ENCODE assay signal across 8 mouse cellular contexts in genomic region chr3:104219531-104220294, GRCm38 (mm10). TPM values are rescaled to one million over a fixed set of nuclear protein-coding genes. Genes with fewer than 3 reads are reported as not detected.
DNase-seq lines count a peak whose midpoint lies in the region; ATAC-seq and TF ChIP-seq lines count a peak whose summit lies in the region.

No protein-coding gene starts in this region.

- H3K27ac ChIP-seq in brown adipose tissue, adult 24 weeks (replicated peaks; ENCODE audit: low read depth, low read length), result peak overlapping the region; percentile 75
- H3K27ac ChIP-seq in forebrain, postnatal 0 days (ENCODE audit: low read depth, low read length), result peak overlapping the region; percentile 96
- peak overlapping the region; percentile 97 for H3K27ac ChIP-seq in lung, embryonic 14.5 days (ENCODE audit: low read depth)

- no peaks in the 10 kb centered on the region for H3K9me3 ChIP-seq in forebrain, postnatal 0 days (ENCODE audit: low read length)
- H3K9me3 ChIP-seq in lung, embryonic 14.5 days (ENCODE audit: low read depth, low read length), result no peaks in the 10 kb centered on the region

- ATAC-seq in CD4-positive, CD25-positive, alpha-beta regulatory T cell, adult 4 months, result peak; percentile 24
- no peak; the same call in 1 of the 2 replicates for ATAC-seq in forebrain, postnatal 0 days
- ATAC-seq in lung, embryonic 14.5 days (ENCODE audit: insufficient read depth), result no peak; the same call in none of the 2 replicates

- peak overlapping the region; percentile 92 for H3K4me3 ChIP-seq in brown adipose tissue, adult 24 weeks (ENCODE audit: insufficient read depth, low read depth, low read length)
- peak overlapping the region; percentile 96 for H3K4me3 ChIP-seq in forebrain, postnatal 0 days (ENCODE audit: low read depth, low read length)
- H3K4me3 ChIP-seq in lung, embryonic 14.5 days (ENCODE audit: low read depth, low read length), result peak overlapping the region; percentile 78

- H3K4me1 ChIP-seq in brown adipose tissue, adult 24 weeks (ENCODE audit: control insufficient read depth, insufficient read depth, insufficient read length, low read length), result peaks cover 3% of the 10 kb centered on the region; the same call in 1 of the 2 replicates
- H3K4me1 ChIP-seq in forebrain, postnatal 0 days (ENCODE audit: insufficient read depth), result peaks cover 5% of the 10 kb centered on the region; the same call in 1 of the 2 replicates
- H3K4me1 ChIP-seq in lung, embryonic 14.5 days (ENCODE audit: insufficient read depth), result no peaks in the 10 kb centered on the region

- no peaks in the 10 kb centered on the region for H3K27me3 ChIP-seq in forebrain, postnatal 0 days (ENCODE audit: insufficient read depth, low read length)
- H3K27me3 ChIP-seq in lung, embryonic 14.5 days (ENCODE audit: insufficient read depth, low read length), result no peaks in the 10 kb centered on the region

- H3K9ac ChIP-seq in forebrain, postnatal 0 days, result peak overlapping the region; percentile 77
- H3K9ac ChIP-seq in lung, embryonic 14.5 days, result peak overlapping the region; percentile 79

- under 1% methylated on average over 104 of the region's 107 CpGs for WGBS in forebrain, postnatal 0 days
- WGBS in lung, embryonic 14.5 days, result under 1% methylated on average over 83 of the region's 107 CpGs

- DNase-seq in forebrain, postnatal 0 days, result peak; percentile 49
- peak; percentile 69 for DNase-seq in heart, postnatal 4 days
- DNase-seq in layer of hippocampus, adult 8-10 months (ENCODE audit: low spot score in 2 of 2), result peak; percentile 14 to 41
- peak; percentile 39 for DNase-seq in lung, embryonic 14.5 days
- DNase-seq in ovary, postnatal 14 days (ENCODE audit: low spot score), result peak; percentile 42
- peak; percentile 72 for DNase-seq in thymus, postnatal 25 days

- no peak for TF ChIP-seq CTCF in forebrain, postnatal 0 days (IDR thresholded peaks at IDR 0.05; ENCODE audit: low read depth)
- no peak for TF ChIP-seq CTCF in lung, embryonic 14.5 days (IDR thresholded peaks at IDR 0.05; ENCODE audit: low read depth)

- no peaks in the 10 kb centered on the region for H3K36me3 ChIP-seq in forebrain, postnatal 0 days (ENCODE audit: insufficient read depth)
- no peaks in the 10 kb centered on the region for H3K36me3 ChIP-seq in lung, embryonic 14.5 days (ENCODE audit: insufficient read depth)

- peak overlapping the region; percentile 68 for H3K4me2 ChIP-seq in forebrain, postnatal 0 days (ENCODE audit: low read depth)
- H3K4me2 ChIP-seq in lung, embryonic 14.5 days, result peak overlapping the region; percentile 82

RNA-seq across cellular contexts. Expression of gene Magi3, which starts 0.5 kb away (rescaled TPM):
- polyA plus RNA-seq in CD4-positive, CD25-positive, alpha-beta regulatory T cell, adult 4 months (2017; shearing (Covaris generic)), result 1 to 10 TPM; 4.1 to 5.0 TPM
- 4.3 and 4.4 TPM in 2 replicates for polyA plus RNA-seq in brown adipose tissue, adult 24 weeks (2012; ENCODE audit: insufficient read depth, insufficient read length, missing spikeins)
- 24.5 and 26.7 TPM in 2 replicates for total RNA-seq in forebrain, postnatal 0 days (2014; rRNA removed)
- 2.2 and 3.1 TPM in 2 replicates for polyA plus RNA-seq in forebrain, postnatal 0 days (2015; fragmentation: Nextera tagmentation; extraction: Ambion mirVana)
- 10 to 100 TPM; 68.0 to 68.2 TPM for total RNA-seq in heart, postnatal 4 days (2021)
- 10 to 100 TPM; 29.5 to 35.8 (median 33.2) TPM for total RNA-seq in layer of hippocampus, adult 8-10 months (2022)
- polyA plus RNA-seq in lung, embryonic 14.5 days (2014; fragmentation: Nextera tagmentation; extraction: Ambion mirVana), result 9.6 and 10.5 TPM in 2 replicates
